8 mouse cellular contexts compared by ENCODE assay signal in genomic region chr5:96793953-96794635, GRCm38 (mm10). TPM values are rescaled to one million over a fixed set of nuclear protein-coding genes. Genes with fewer than 3 reads are reported as not detected.
A peak's percentile ranks its signal among the peaks of the same experiment; 100 is the strongest.
DNase-seq lines count a peak whose midpoint lies in the region; TF ChIP-seq lines count a peak whose summit lies in the region.

No protein-coding gene starts in this region.

- H3K4me3 ChIP-seq in gastrocnemius, adult 2 months, result peak overlapping the region; percentile 78
- H3K4me3 ChIP-seq in cortical plate, adult 2 months (ENCODE audit: insufficient read depth, low read length), result peak overlapping the region; percentile 49
- H3K4me3 ChIP-seq in megakaryocyte, embryonic 14.5 days (replicated peaks), result peak overlapping the region; percentile 90

- DNase-seq in gastrocnemius, adult 2 months, result no peak
- no peak for DNase-seq in gastrocnemius, postnatal 4 days (ENCODE audit: low spot score in 2 of 2)
- DNase-seq in induced T-regulatory cell, adult 2 months (ENCODE audit: low read depth), result peak; percentile 6
- no peak for DNase-seq in spleen, postnatal 36 days (ENCODE audit: low spot score in 2 of 2)
- DNase-seq in urinary bladder, postnatal 36 days (ENCODE audit: low spot score in 2 of 2), result no peak
- no peak for DNase-seq in layer of hippocampus, adult 11-12 months (ENCODE audit: low spot score)

- no peaks in the 10 kb centered on the region for H3K9me3 ChIP-seq in megakaryocyte, embryonic 14.5 days

- no peak for TF ChIP-seq POLR2A in cortical plate, adult 2 months (IDR thresholded peaks at IDR 0.05; ENCODE audit: extremely low read depth, insufficient read depth, low read length)

- no peaks in the 10 kb centered on the region; the same call in 1 of the 2 replicates for H3K4me1 ChIP-seq in cortical plate, adult 2 months (ENCODE audit: control insufficient read depth, insufficient read depth, low read length)
- H3K4me1 ChIP-seq in megakaryocyte, embryonic 14.5 days, result peaks cover 28% of the 10 kb centered on the region

- H3K27me3 ChIP-seq in megakaryocyte, embryonic 14.5 days (replicated peaks), result peaks cover 38% of the 10 kb centered on the region

- no peaks in the 10 kb centered on the region for H3K36me3 ChIP-seq in megakaryocyte, embryonic 14.5 days (replicated peaks; ENCODE audit: low read length)

- H3K27ac ChIP-seq in gastrocnemius, adult 2 months, result peak overlapping the region; percentile 90
- peak overlapping the region; percentile 95; the same call in 1 of the 2 replicates for H3K27ac ChIP-seq in cortical plate, adult 2 months (ENCODE audit: insufficient read depth, low read length)

- intact Hi-C loops in gastrocnemius, adult 2 months (cut with DNase I), result no loop called here

- TF ChIP-seq CTCF in gastrocnemius, adult 2 months (IDR thresholded peaks at IDR 0.05), result no peak
- TF ChIP-seq CTCF in cortical plate, adult 2 months (IDR thresholded peaks at IDR 0.05; ENCODE audit: extremely low read depth, insufficient read depth, low read length), result no peak

RNA-seq across cellular contexts. Expression of gene Anxa3, which starts 1.0 kb away (rescaled TPM):
- total RNA-seq in gastrocnemius, adult 2 months (2021), result 10 to 100 TPM; 11.9 to 22.3 TPM
- 10 to 100 TPM; 38.2 to 43.0 TPM for total RNA-seq in gastrocnemius, postnatal 4 days (2021)
- polyA plus RNA-seq in cortical plate, adult 2 months (2012; rRNA removed), result 21.5 and 22.7 TPM in 2 replicates
- polyA plus RNA-seq in megakaryocyte, embryonic 14.5 days (2012; ENCODE audit: insufficient read depth, low replicate concordance), result 2.3 TPM in 1 of 2 replicates, not detected in the other
